Mouse (Mus musculus) forebrain, embryonic 16.5 days (tissue): Measurements from ENCODE around the gene Msh3. TPM values are rescaled to one million over a fixed set of nuclear protein-coding genes. Genes with fewer than 3 reads are reported as not detected.
A peak's percentile ranks its signal among the peaks of the same experiment; 100 is the strongest.
"Not testable (repeated sequence)": the region's sequence is repeated elsewhere in the genome, so short reads cannot be mapped to it uniquely, and the experiment has no call there.

Source experiments
- ATAC-seq: fragments of 200-750 bp; cut with Nextera tagmentation; 2 replicates; pipeline ENCODE4 v1.8.0; 2017; ENCODE audit warnings: mild to moderate bottlenecking, moderate library complexity
- H3K27ac ChIP-seq: fragments of 300-500 bp; sonication (generic); 2 replicates; pipeline ENCODE4 v1.5.1; 2014; ENCODE audit warnings: low read length, control low read depth
- H3K27me3 ChIP-seq: fragments of 300-500 bp; sonication (generic); replicated peaks from 2 replicates; pipeline ENCODE4 v1.6.1; 2014; ENCODE audit warnings: low read length; ENCODE audit not compliant: control insufficient read depth, insufficient read depth
- H3K36me3 ChIP-seq: fragments of 300-500 bp; sonication (generic); 2 replicates; pipeline ENCODE4 v1.6.1; 2014; ENCODE audit not compliant: control insufficient read depth, insufficient read depth
- H3K4me1 ChIP-seq: fragments of 300-500 bp; sonication (generic); replicated peaks from 2 replicates; pipeline ENCODE4 v1.6.1; 2014; ENCODE audit warnings: low read length; ENCODE audit not compliant: control insufficient read depth, insufficient read depth
- H3K4me2 ChIP-seq: fragments of 300-500 bp; sonication (generic); 2 replicates; pipeline ENCODE4 v1.6.1; 2014; ENCODE audit warnings: mild to moderate bottlenecking, low read length, control low read depth
- H3K4me3 ChIP-seq: fragments of 300-500 bp; sonication (generic); replicated peaks from 2 replicates; pipeline ENCODE4 v1.5.1; 2014; ENCODE audit warnings: mild to moderate bottlenecking, low read length, control low read depth
- H3K9ac ChIP-seq: fragments of 300-500 bp; sonication (generic); replicated peaks from 2 replicates; pipeline ENCODE4 v1.6.1; 2014; ENCODE audit warnings: low read depth, low read length, control low read depth
- H3K9me3 ChIP-seq: fragments of 300-500 bp; sonication (generic); 2 replicates; pipeline ENCODE4 v1.6.1; 2016; ENCODE audit warnings: low read length; ENCODE audit not compliant: control insufficient read depth
- WGBS: fragments of 180-500 bp; shearing (Covaris S2); extraction: QIAGEN DNeasy Blood & Tissue Kit; methylation state at CpG from one replicate; pipeline ENCODE4 v1.1.7; 2014; 5-methylcytosine and 5-hydroxymethylcytosine counted together
- polyA plus RNA-seq: library from polyadenylated mRNA; unstranded; fragments of >200 nt; fragmentation: Nextera tagmentation; extraction: Ambion mirVana; gene quantifications from 2 replicates; pipeline ENCODE4 v1.2.1, GENCODE M21; 2015

The Msh3 gene
- polyA plus RNA-seq, 1 experiment from 2014 or later: 30.4 TPM

DNA sequence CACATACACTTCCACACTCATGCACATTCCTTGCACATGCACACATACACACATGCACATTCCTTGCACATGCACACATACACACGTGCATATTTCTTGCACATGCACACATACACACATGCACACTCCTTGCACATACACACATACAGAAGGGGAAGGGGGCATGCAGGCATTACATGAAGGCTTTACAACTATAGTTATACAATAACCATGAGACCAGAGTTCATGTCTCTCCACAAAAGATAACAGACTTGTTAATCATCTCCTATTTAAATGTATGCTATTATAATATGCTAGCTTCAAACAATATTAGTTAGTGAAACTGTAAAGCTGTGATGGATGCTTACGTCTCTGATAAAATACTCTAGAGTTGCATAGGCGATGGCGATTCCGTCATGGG lies 132.0 kb downstream of the Msh3 start:
- H3K4me2 ChIP-seq: no peak overlapping the region
- no peak for ATAC-seq
- WGBS: 95% methylated on average over 5 of the region's 5 CpGs

DNA sequence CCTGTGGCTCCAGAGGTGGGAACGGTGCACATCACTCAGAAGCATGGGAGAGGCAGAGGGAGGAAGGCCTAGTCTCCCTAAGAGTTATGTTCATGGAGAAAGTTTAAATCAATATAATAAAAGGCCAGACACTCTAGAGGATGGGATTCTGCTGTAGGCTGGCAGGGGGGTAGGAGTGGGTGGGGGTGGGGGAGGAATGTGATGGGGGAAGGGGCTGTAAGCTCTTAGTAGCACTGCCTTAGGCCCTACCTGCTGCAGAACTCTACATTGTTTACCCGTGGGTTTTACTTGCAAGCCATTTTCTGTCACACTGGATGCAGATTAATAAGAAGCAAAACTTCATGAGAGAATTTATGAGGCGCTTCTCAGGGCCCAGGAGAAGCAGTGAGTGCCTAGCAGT lies 135.0 kb downstream of the Msh3 start:
- Histone ChIP-seq H3K36me3 (no peaks in the 10 kb centered on the region), H3K4me1 (no peaks in the 10 kb centered on the region), H3K4me3 (no peak overlapping the region), H3K27ac (no peak overlapping the region), H3K9ac (no peak overlapping the region), H3K9me3 (no peaks in the 10 kb centered on the region), H3K4me2 (no peak overlapping the region), H3K27me3 (no peaks in the 10 kb centered on the region)
- WGBS: 94% methylated on average over 3 of the region's 3 CpGs
- no peak for ATAC-seq

More for the DNA sequence above, 132.0 kb downstream of the Msh3 start:
- no peaks in the 10 kb centered on the region for H3K27me3 ChIP-seq
- H3K9ac ChIP-seq: no peak overlapping the region
- no peak overlapping the region for H3K27ac ChIP-seq
- H3K36me3 ChIP-seq: no peaks in the 10 kb centered on the region
- no peaks in the 10 kb centered on the region for H3K4me1 ChIP-seq
- no peak overlapping the region for H3K4me3 ChIP-seq
- H3K9me3 ChIP-seq: no peaks in the 10 kb centered on the region

DNA sequence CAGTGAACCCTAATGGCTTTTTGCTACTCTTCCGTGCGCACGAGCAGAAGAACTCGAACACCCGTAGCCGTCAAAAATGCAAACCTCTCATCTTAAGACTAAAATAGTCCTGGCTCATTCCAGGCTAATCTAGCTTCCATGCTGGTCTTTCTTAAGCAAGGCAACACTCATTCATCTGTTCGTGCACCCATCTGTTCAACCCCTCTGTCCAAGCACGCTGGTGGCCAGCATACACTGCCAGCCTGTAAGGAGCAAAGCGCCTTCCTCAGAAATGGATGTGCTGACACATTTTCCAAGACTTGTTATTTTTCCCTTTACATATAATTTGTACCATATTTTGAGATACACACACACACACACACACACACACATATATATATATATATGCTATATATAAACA lies 137.6 kb downstream of the Msh3 start:
- H3K9ac ChIP-seq: no peak overlapping the region
- no peaks in the 10 kb centered on the region for H3K4me1 ChIP-seq
- no peak overlapping the region for H3K4me3 ChIP-seq
- ATAC-seq: peak; percentile 67
- H3K27ac ChIP-seq: no peak overlapping the region
- no peaks in the 10 kb centered on the region for H3K9me3 ChIP-seq
- no peak overlapping the region for H3K4me2 ChIP-seq
- no peaks in the 10 kb centered on the region for H3K36me3 ChIP-seq
- H3K27me3 ChIP-seq: no peaks in the 10 kb centered on the region
- WGBS: 87% methylated on average over 9 of the region's 9 CpGs

DNA sequence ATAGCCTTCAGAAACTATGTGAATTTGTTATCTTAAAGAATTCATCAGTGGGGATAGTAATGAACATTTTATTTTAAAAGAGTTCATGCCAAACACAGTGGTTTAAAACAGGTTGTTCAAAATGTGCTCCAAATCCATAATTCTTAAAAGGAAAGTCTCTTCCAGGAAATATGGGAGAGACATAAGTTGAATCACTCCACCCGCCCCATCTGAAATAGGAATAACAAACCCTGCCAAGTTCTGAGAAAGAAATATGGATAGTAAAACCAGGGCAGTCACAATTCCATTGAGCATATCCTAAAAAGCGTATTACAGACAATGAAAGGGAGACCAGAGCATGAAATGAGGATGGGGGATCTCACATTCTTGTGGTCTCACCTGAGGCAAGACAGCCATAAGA lies 157.9 kb downstream of the Msh3 start:
- Histone ChIP-seq H3K4me1 (no peaks in the 10 kb centered on the region), H3K36me3 (no peaks in the 10 kb centered on the region), H3K27me3 (no peaks in the 10 kb centered on the region), H3K27ac (no peak overlapping the region), H3K9ac (no peak overlapping the region), H3K9me3 (no peaks in the 10 kb centered on the region), H3K4me2 (no peak overlapping the region), H3K4me3 (no peak overlapping the region)
- ATAC-seq: no peak
- WGBS: 70% methylated on average over 2 of the region's 2 CpGs

GRCm38 (mm10) chr13:92193806-92194205 lies 161.0 kb downstream of the Msh3 start:
- not testable (repeated sequence) for H3K9ac ChIP-seq, H3K36me3 ChIP-seq, H3K4me3 ChIP-seq, H3K9me3 ChIP-seq, H3K4me2 ChIP-seq, H3K27me3 ChIP-seq, H3K27ac ChIP-seq, ATAC-seq, H3K4me1 ChIP-seq
- 91% methylated on average over 5 of the region's 5 CpGs for WGBS

DNA sequence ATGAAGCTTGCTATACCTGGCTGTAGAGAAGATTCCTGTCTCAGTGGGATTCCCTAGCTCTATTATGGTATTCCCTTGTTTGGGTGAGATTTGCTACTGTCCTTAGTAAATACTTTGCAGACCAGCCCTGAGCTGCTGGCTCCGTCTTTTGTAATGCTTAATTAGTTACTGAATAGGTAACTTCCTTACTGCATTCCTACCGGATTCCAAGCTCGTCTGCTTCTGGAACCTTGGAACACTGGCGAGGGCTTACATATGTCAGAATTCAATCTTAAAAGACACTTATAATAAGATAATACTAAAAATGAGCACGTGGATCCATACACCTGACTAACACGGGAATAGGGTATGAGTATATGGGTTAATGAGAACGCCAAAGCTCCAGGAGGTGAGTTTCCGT lies 182.1 kb downstream of the Msh3 start:
- H3K4me1 ChIP-seq, H3K36me3 ChIP-seq, H3K9me3 ChIP-seq, ATAC-seq, H3K4me3 ChIP-seq, H3K27me3 ChIP-seq, H3K9ac ChIP-seq, H3K4me2 ChIP-seq, H3K27ac ChIP-seq: not testable (repeated sequence)
- 76% methylated on average over 8 of the region's 8 CpGs for WGBS

Other genes with a start within 250 kb of the Msh3 start
- gene Rasgrf2, start 223.3 kb downstream of the Msh3 start, polyA plus RNA-seq: 2.1 and 4.0 TPM in 2 replicates
- gene Gm20379, start 49.0 kb downstream of the Msh3 start, polyA plus RNA-seq: 1.1 TPM in 2 replicates
- 7.9 and 8.8 TPM in 2 replicates for gene Dhfr, start 277 bp downstream of the Msh3 start, polyA plus RNA-seq
- 0.67 and 0.96 TPM in 2 replicates for gene Ankrd34b, start 70.9 kb upstream of the Msh3 start, polyA plus RNA-seq
- gene Fam151b, start 129.0 kb upstream of the Msh3 start, polyA plus RNA-seq: 0.18 and 0.27 TPM in 2 replicates
- 11.1 and 11.3 TPM in 2 replicates for gene Zfyve16, start 175.9 kb upstream of the Msh3 start, polyA plus RNA-seq
- gene Spz1, start 221.2 kb upstream of the Msh3 start, polyA plus RNA-seq: not detected in 2 replicates